Mouse (Mus musculus): ENCODE measurements around the gene Rpl10a.
"Not testable (repeated sequence)": the region's sequence is repeated elsewhere in the genome, so short reads cannot be mapped to it uniquely, and the experiment has no call there.

The Rpl10a gene

GRCm38 (mm10) chr17:28308297-28309195, 19.7 kb upstream of the Rpl10a start:
- peak; percentile 83 for DNase-seq (ENCODE audit: extremely low read depth, low read depth)

- DNase-seq (ENCODE audit: extremely low read depth, low read depth): no peak
Observed at GRCm38 (mm10) chr17:28310831-28311230, 17.4 kb upstream of the Rpl10a start.

- DNase-seq (ENCODE audit: extremely low read depth, low read depth): no peak
Observed at GRCm38 (mm10) chr17:28311366-28312132, 16.7 kb upstream of the Rpl10a start.

- peak; percentile 79 for DNase-seq (ENCODE audit: extremely low read depth, low read depth)
Observed at GRCm38 (mm10) chr17:28312232-28313211, 15.7 kb upstream of the Rpl10a start.

- DNase-seq (ENCODE audit: extremely low read depth, low read depth): peak; percentile 99
Observed at GRCm38 (mm10) chr17:28313212-28313879, 14.9 kb upstream of the Rpl10a start, which contains the start of gene Fance. Gene Fance (plus strand): TSS chr17:28313519.

GRCm38 (mm10) chr17:28313880-28314225, 14.4 kb upstream of the Rpl10a start:
- no peak for DNase-seq (ENCODE audit: extremely low read depth, low read depth)

- no peak for DNase-seq (ENCODE audit: extremely low read depth, low read depth)
Observed at GRCm38 (mm10) chr17:28315611-28316160, 12.6 kb upstream of the Rpl10a start.

- DNase-seq (ENCODE audit: extremely low read depth, low read depth): no peak
Observed at GRCm38 (mm10) chr17:28316476-28316875, 11.8 kb upstream of the Rpl10a start.

- DNase-seq (ENCODE audit: extremely low read depth, low read depth): no peak
Observed at GRCm38 (mm10) chr17:28317091-28317490, 11.2 kb upstream of the Rpl10a start.

- no peak for DNase-seq (ENCODE audit: extremely low read depth, low read depth)
Observed at GRCm38 (mm10) chr17:28317725-28318124, 10.5 kb upstream of the Rpl10a start.

- DNase-seq (ENCODE audit: extremely low read depth, low read depth): no peak
Observed at GRCm38 (mm10) chr17:28321700-28322099, 6.6 kb upstream of the Rpl10a start.

- DNase-seq (ENCODE audit: extremely low read depth, low read depth): no peak
Observed at GRCm38 (mm10) chr17:28323786-28324185, 4.5 kb upstream of the Rpl10a start.

GRCm38 (mm10) chr17:28324416-28324815, 3.9 kb upstream of the Rpl10a start:
- DNase-seq (ENCODE audit: extremely low read depth, low read depth): not testable (repeated sequence)

GRCm38 (mm10) chr17:28325751-28326150, 2.5 kb upstream of the Rpl10a start:
- no peak for DNase-seq (ENCODE audit: extremely low read depth, low read depth)

- no peak for DNase-seq (ENCODE audit: extremely low read depth, low read depth)
Observed at GRCm38 (mm10) chr17:28326951-28327350, 1.3 kb upstream of the Rpl10a start.

GRCm38 (mm10) chr17:28327673-28328325, 472 bp upstream of the Rpl10a start:
- no peak for DNase-seq (ENCODE audit: extremely low read depth, low read depth)

GRCm38 (mm10) chr17:28328946-28329345, 675 bp downstream of the Rpl10a start:
- no peak for DNase-seq (ENCODE audit: extremely low read depth, low read depth)

GRCm38 (mm10) chr17:28329503-28330231, 1.4 kb downstream of the Rpl10a start:
- DNase-seq (ENCODE audit: extremely low read depth, low read depth): no peak

GRCm38 (mm10) chr17:28330232-28330546, 1.9 kb downstream of the Rpl10a start:
- DNase-seq (ENCODE audit: extremely low read depth, low read depth): no peak

Measured in MEL-GATA-1-ER (cell line).